Mouse (Mus musculus) gastrocnemius, postnatal 36 days (tissue): ENCODE results near the gene Gas7. TPM values are rescaled to one million over a fixed set of nuclear protein-coding genes. Genes with fewer than 3 reads are reported as not detected.

Source experiments
- DNase-seq, 2 experiments: peaks; one replicate each; pipeline ENCODE4 v3.0.0; 2022
- intact Hi-C: fragments of 180-260 bp; cut with DNase I; formaldehyde crosslinking; loops from one replicate; pipeline ENCODE4 v1.15.1; 2025
- total RNA-seq, 2 experiments: library from RNA; stranded (reverse); gene quantifications; 2 replicates each; pipeline ENCODE4 v1.2.3; 2021

The Gas7 gene
- total RNA-seq, 2 experiments from 2014 or later, result 6.9 to 10.2 TPM

- intact Hi-C loops, result no loop called here
- peak; percentile 54 to 63 for DNase-seq
These were observed 212.5 kb downstream of the Gas7 start for GRCm38 (mm10) chr11:67667531-67668332.

- DNase-seq, result no peak
- intact Hi-C loops, result no loop called here
These were observed 213.3 kb downstream of the Gas7 start for GRCm38 (mm10) chr11:67668460-67669007.

GRCm38 (mm10) chr11:67670031-67670430 lies 214.8 kb downstream of the Gas7 start:
- DNase-seq, result no peak
- intact Hi-C loops, result loop anchor here (10.0 kb wide), 1 partner anchor 295 kb away; no protein-coding TSS in a partner anchor

GRCm38 (mm10) chr11:67672140-67672539 lies 216.9 kb downstream of the Gas7 start:
- DNase-seq, result no peak
- intact Hi-C loops, result loop anchor here (10.0 kb wide), 1 partner anchor 297 kb away; no protein-coding TSS in a partner anchor

GRCm38 (mm10) chr11:67675562-67676540 lies 220.6 kb downstream of the Gas7 start:
- intact Hi-C loops, result loop anchor here (2.0 to 10.0 kb wide), 2 partner anchors 19 to 301 kb away; no protein-coding TSS in a partner anchor
- no peak for DNase-seq

- no peak for DNase-seq
- intact Hi-C loops, result loop anchor here (10.0 kb wide), 1 partner anchor 304 kb away; no protein-coding TSS in a partner anchor
These were observed 224.1 kb downstream of the Gas7 start for GRCm38 (mm10) chr11:67679300-67679699.

GRCm38 (mm10) chr11:67679930-67680329 lies 224.7 kb downstream of the Gas7 start:
- intact Hi-C loops, result loop anchor here (10.0 kb wide), 1 partner anchor 305 kb away; no protein-coding TSS in a partner anchor
- no peak for DNase-seq

GRCm38 (mm10) chr11:67681871-67682270 lies 226.6 kb downstream of the Gas7 start:
- intact Hi-C loops, result no loop called here
- no peak for DNase-seq

- no peak for DNase-seq
- intact Hi-C loops, result no loop called here
These were observed 230.9 kb downstream of the Gas7 start for GRCm38 (mm10) chr11:67686109-67686508.

GRCm38 (mm10) chr11:67694703-67695376 lies 239.6 kb downstream of the Gas7 start, which contains the start of gene Rcvrn:
Rcvrn (plus strand) TSS chr11:67695326.
- intact Hi-C loops, result no loop called here
- DNase-seq, result no peak

- DNase-seq, result no peak
- intact Hi-C loops, result no loop called here
These were observed 257.7 kb downstream of the Gas7 start for GRCm38 (mm10) chr11:67712976-67713375.

GRCm38 (mm10) chr11:67715382-67715781 lies 260.1 kb downstream of the Gas7 start:
- intact Hi-C loops, result no loop called here
- no peak for DNase-seq

GRCm38 (mm10) chr11:67721485-67721884 lies 266.2 kb downstream of the Gas7 start:
- intact Hi-C loops, result no loop called here
- no peak for DNase-seq

- intact Hi-C loops, result no loop called here
- DNase-seq, result no peak
These were observed 267.3 kb downstream of the Gas7 start for GRCm38 (mm10) chr11:67722399-67723156.

GRCm38 (mm10) chr11:67723231-67724013 lies 268.2 kb downstream of the Gas7 start:
- no peak for DNase-seq
- intact Hi-C loops, result no loop called here

GRCm38 (mm10) chr11:67727095-67727494 lies 271.9 kb downstream of the Gas7 start:
- intact Hi-C loops, result no loop called here
- peak in 1 of 2 experiments; percentile 15 for DNase-seq

GRCm38 (mm10) chr11:67728726-67729125 lies 273.5 kb downstream of the Gas7 start:
- DNase-seq, result no peak
- intact Hi-C loops, result no loop called here

GRCm38 (mm10) chr11:67731056-67731455 lies 275.8 kb downstream of the Gas7 start:
- intact Hi-C loops, result no loop called here
- no peak for DNase-seq
